Mouse (Mus musculus) megakaryocyte-erythroid progenitor cell, adult 5 weeks (primary cell): ENCODE data around the gene Jazf1. TPM values are rescaled to one million over a fixed set of nuclear protein-coding genes. Genes with fewer than 3 reads are reported as not detected.

Source experiments
- polyA plus RNA-seq: library from polyadenylated mRNA; stranded (reverse); fragments of >175 nt; gene quantifications from 2 replicates; pipeline ENCODE4 v1.2.3, GENCODE M21; 2012

Gene Jazf1
- 0.30 and 0.31 TPM in 2 replicates for polyA plus RNA-seq

DNA sequence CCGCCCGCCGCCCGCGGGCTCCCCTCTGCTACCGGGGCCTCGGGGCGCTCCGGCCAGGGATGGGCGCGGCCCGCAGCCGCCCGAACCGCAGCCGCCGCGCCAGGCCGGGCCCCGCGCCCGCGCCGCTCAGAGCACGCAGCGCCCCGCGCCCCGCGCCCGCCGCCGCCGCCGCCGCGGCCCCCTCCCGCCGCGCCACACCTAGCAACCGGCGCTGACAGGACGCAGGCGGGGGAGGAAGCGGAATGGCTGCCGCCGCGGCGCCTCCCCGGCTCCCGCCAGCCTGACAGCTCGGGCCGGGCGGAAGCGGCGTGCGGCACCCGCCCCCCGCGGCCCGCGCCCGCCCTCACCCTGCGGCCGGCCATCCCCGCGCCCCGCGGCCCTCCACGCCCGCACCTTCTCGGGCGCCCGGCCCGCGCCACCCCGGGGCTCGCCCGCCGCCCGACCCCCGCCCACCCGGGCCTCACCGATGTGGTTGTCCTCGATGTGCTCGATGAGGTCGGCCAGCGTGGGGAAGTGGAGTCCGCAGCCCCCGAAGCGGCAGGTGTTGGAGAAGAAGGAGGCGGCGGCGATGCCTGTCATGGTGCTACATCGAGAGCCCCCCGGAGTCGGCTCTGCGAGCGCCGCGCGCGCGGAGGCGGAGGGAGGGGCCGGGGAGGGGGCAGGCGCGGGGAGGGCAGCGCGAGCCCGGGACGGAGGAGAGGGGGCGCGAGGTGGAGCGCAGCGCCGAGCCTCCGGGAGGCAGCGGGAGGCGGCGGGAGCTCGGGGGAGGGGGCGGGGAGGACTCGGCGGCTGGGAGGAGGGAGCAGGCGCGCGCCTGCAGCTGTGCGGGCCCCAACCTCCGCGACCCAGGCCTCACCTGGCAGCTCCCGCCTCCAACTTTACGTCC, at the start of gene Jazf1:
Gene Jazf1, minus strand, starts transcription at position 643 of the 886 bp plus-strand sequence.

Other genes with a start within 250 kb of the Jazf1 start
- 1.9 and 2.9 TPM in 2 replicates for gene Creb5, start 218.6 kb upstream of the Jazf1 start, polyA plus RNA-seq